Mouse (Mus musculus) layer of hippocampus, adult 8-10 months (tissue): ENCODE measurements around the gene Dennd1b. TPM values are rescaled to one million over a fixed set of nuclear protein-coding genes. Genes with fewer than 3 reads are reported as not detected.

ENCODE experiments used
- DNase-seq, 2 experiments: peaks; one replicate each; pipeline ENCODE4 v3.0.0; 2022; ENCODE audit warnings: low spot score in 2 of 2
- total RNA-seq, 4 experiments: library from RNA; stranded (reverse); gene quantifications; 2 replicates each; pipeline ENCODE4 v1.2.4; 2022

The Dennd1b gene
- total RNA-seq, 4 experiments from 2014 or later, result 45.2 to 65.3 (median 56.2) TPM

GRCm38 (mm10) chr1:138962266-138963101, 751 bp upstream of the Dennd1b start:
- DNase-seq, result peak in 1 of 2 experiments; percentile 24

GRCm38 (mm10) chr1:138963868-138964458, 728 bp downstream of the Dennd1b start:
- no peak for DNase-seq

GRCm38 (mm10) chr1:138965069-138965468, 1.8 kb downstream of the Dennd1b start:
- DNase-seq, result no peak

- DNase-seq, result no peak
Observed at GRCm38 (mm10) chr1:138965511-138965910, 2.3 kb downstream of the Dennd1b start.

- no peak for DNase-seq
Observed at GRCm38 (mm10) chr1:138967450-138967849, 4.2 kb downstream of the Dennd1b start.

GRCm38 (mm10) chr1:138970053-138970452, 6.8 kb downstream of the Dennd1b start:
- DNase-seq, result peak in 1 of 2 experiments; percentile 33

- no peak for DNase-seq
Observed at GRCm38 (mm10) chr1:138973541-138974224, 10.4 kb downstream of the Dennd1b start.

- DNase-seq, result no peak
Observed at GRCm38 (mm10) chr1:138974836-138975235, 11.6 kb downstream of the Dennd1b start.

GRCm38 (mm10) chr1:138975945-138976344, 12.7 kb downstream of the Dennd1b start:
- no peak for DNase-seq

GRCm38 (mm10) chr1:138982203-138982602, 19.0 kb downstream of the Dennd1b start:
- no peak for DNase-seq

GRCm38 (mm10) chr1:138982611-138983010, 19.4 kb downstream of the Dennd1b start:
- DNase-seq, result no peak

GRCm38 (mm10) chr1:138983064-138983463, 19.8 kb downstream of the Dennd1b start:
- no peak for DNase-seq

GRCm38 (mm10) chr1:138983465-138983864, 20.2 kb downstream of the Dennd1b start:
- DNase-seq, result peak; percentile 77 to 82

- DNase-seq, result no peak
Observed at GRCm38 (mm10) chr1:138984161-138984560, 20.9 kb downstream of the Dennd1b start.

- no peak for DNase-seq
Observed at GRCm38 (mm10) chr1:138992384-138993138, 29.3 kb downstream of the Dennd1b start.

- peak; percentile 65 to 78 for DNase-seq
Observed at GRCm38 (mm10) chr1:138995621-138996380, 32.6 kb downstream of the Dennd1b start.

GRCm38 (mm10) chr1:138996663-138997062, 33.4 kb downstream of the Dennd1b start:
- no peak for DNase-seq

GRCm38 (mm10) chr1:139000675-139001379, 37.6 kb downstream of the Dennd1b start:
- DNase-seq, result no peak

- DNase-seq, result no peak
Observed at GRCm38 (mm10) chr1:139003503-139003902, 40.3 kb downstream of the Dennd1b start.

GRCm38 (mm10) chr1:139006000-139006399, 42.8 kb downstream of the Dennd1b start:
- no peak for DNase-seq
